Mouse (Mus musculus): ENCODE measurements at regions not wholly inside any gene's neighbourhood (a gene's known extent, or its start where the extent isn't known, plus 50 kb on each side); places are given as distances from the start of the nearest gene placed in this dataset.

- Histone ChIP-seq H3K9me3 (no peaks in the 10 kb centered on the region), H3K27me3 (ENCODE audit: insufficient read depth, poor library complexity, severe bottlenecking) (no peaks in the 10 kb centered on the region), H3K27ac (0 out of 2 replicates have a peak overlapping the region, but pooled peaks have one; percentile 29), H3K4me3 (no peak overlapping the region), H3K4me1 (replicated peaks) (peaks cover 8% of the 10 kb centered on the region; the same call in 1 of the 2 replicates), H3K36me3 (no peaks in the 10 kb centered on the region)
- WGBS, result 66% methylated on average over 7 of the region's 7 CpGs
- DNase-seq (ENCODE audit: low spot score), result no peak
These were observed 97.3 kb upstream of the Hdac4 start for GRCm38 (mm10) chr1:92292681-92293380.

GRCm38 (mm10) chr1:92286966-92287342 is 91.5 kb upstream of the Hdac4 start:
- no peak overlapping the region for H3K4me3 ChIP-seq
- WGBS, result 94% methylated on average over 1 of the region's 1 CpGs
- peaks cover 15% of the 10 kb centered on the region for H3K4me1 ChIP-seq (replicated peaks)
- no peaks in the 10 kb centered on the region for H3K9me3 ChIP-seq
- DNase-seq (ENCODE audit: low spot score), result no peak
- H3K27ac ChIP-seq, result no peak overlapping the region
- no peaks in the 10 kb centered on the region for H3K36me3 ChIP-seq
- H3K27me3 ChIP-seq (ENCODE audit: insufficient read depth, poor library complexity, severe bottlenecking), result no peaks in the 10 kb centered on the region

- peak; percentile 26 for DNase-seq (ENCODE audit: low spot score)
- 54% methylated on average over 21 of the region's 21 CpGs for WGBS
- Histone ChIP-seq H3K36me3 (no peaks in the 10 kb centered on the region), H3K27ac (peak overlapping the region; percentile 67), H3K4me1 (replicated peaks) (peaks cover 15% of the 10 kb centered on the region), H3K9me3 (no peaks in the 10 kb centered on the region), H3K4me3 (no peak overlapping the region), H3K27me3 (ENCODE audit: insufficient read depth, poor library complexity, severe bottlenecking) (no peaks in the 10 kb centered on the region)
These were observed 90.8 kb upstream of the Hdac4 start for GRCm38 (mm10) chr1:92286013-92286965.

- WGBS, result 74% methylated on average over 4 of the region's 4 CpGs
- no peak for DNase-seq (ENCODE audit: low spot score)
- no peak overlapping the region for H3K27ac ChIP-seq
These were observed 88.7 kb upstream of the Hdac4 start for GRCm38 (mm10) chr1:92284155-92284554.

GRCm38 (mm10) chr1:92277199-92277747 is 81.8 kb upstream of the Hdac4 start:
- Histone ChIP-seq H3K4me1 (replicated peaks) (peaks cover 7% of the 10 kb centered on the region), H3K9me3 (no peaks in the 10 kb centered on the region), H3K27me3 (ENCODE audit: insufficient read depth, poor library complexity, severe bottlenecking) (no peaks in the 10 kb centered on the region), H3K36me3 (no peaks in the 10 kb centered on the region), H3K27ac (no peak overlapping the region), H3K4me3 (no peak overlapping the region)
- WGBS, result 79% methylated on average over 5 of the region's 5 CpGs
- no peak for DNase-seq (ENCODE audit: low spot score)

More at GRCm38 (mm10) chr1:92284155-92284554, 88.7 kb upstream of the Hdac4 start:
- Histone ChIP-seq H3K9me3 (no peaks in the 10 kb centered on the region), H3K36me3 (no peaks in the 10 kb centered on the region), H3K27me3 (ENCODE audit: insufficient read depth, poor library complexity, severe bottlenecking) (no peaks in the 10 kb centered on the region), H3K4me3 (no peak overlapping the region), H3K4me1 (replicated peaks) (peaks cover 15% of the 10 kb centered on the region)

GRCm38 (mm10) chr1:92275388-92275787 is 79.9 kb upstream of the Hdac4 start:
- Histone ChIP-seq H3K36me3 (no peaks in the 10 kb centered on the region), H3K4me3 (no peak overlapping the region)
- 59% methylated on average over 1 of the region's 1 CpGs for WGBS

GRCm38 (mm10) chr1:92273760-92274159 is 78.3 kb upstream of the Hdac4 start:
- Histone ChIP-seq H3K4me3 (no peak overlapping the region), H3K27ac (no peak overlapping the region), H3K4me1 (replicated peaks) (peaks cover 41% of the 10 kb centered on the region), H3K9me3 (no peaks in the 10 kb centered on the region), H3K27me3 (ENCODE audit: insufficient read depth, poor library complexity, severe bottlenecking) (no peaks in the 10 kb centered on the region), H3K36me3 (no peaks in the 10 kb centered on the region)
- WGBS, result 90% methylated on average over 2 of the region's 2 CpGs
- DNase-seq (ENCODE audit: low spot score), result no peak

More at GRCm38 (mm10) chr1:92275388-92275787, 79.9 kb upstream of the Hdac4 start:
- Histone ChIP-seq H3K4me1 (replicated peaks) (peaks cover 26% of the 10 kb centered on the region), H3K27ac (no peak overlapping the region), H3K9me3 (no peaks in the 10 kb centered on the region), H3K27me3 (ENCODE audit: insufficient read depth, poor library complexity, severe bottlenecking) (no peaks in the 10 kb centered on the region)
- DNase-seq (ENCODE audit: low spot score), result no peak

- H3K27ac ChIP-seq, result no peak overlapping the region; the same call in 1 of the 2 replicates
- H3K4me3 ChIP-seq, result no peak overlapping the region
- 41% methylated on average over 9 of the region's 9 CpGs for whole genome bisulfite sequencing
- DNase-seq (ENCODE audit: low spot score), result peak; percentile 49
- no peaks in the 10 kb centered on the region for H3K36me3 ChIP-seq
- H3K4me1 ChIP-seq (replicated peaks), result peaks cover 41% of the 10 kb centered on the region
- no peaks in the 10 kb centered on the region for H3K9me3 ChIP-seq
- H3K27me3 ChIP-seq (ENCODE audit: insufficient read depth, poor library complexity, severe bottlenecking), result no peaks in the 10 kb centered on the region
These were observed 76.3 kb upstream of the Hdac4 start for GRCm38 (mm10) chr1:92271676-92272291.

- peaks cover 41% of the 10 kb centered on the region for H3K4me1 ChIP-seq (replicated peaks)
- no peak overlapping the region for H3K4me3 ChIP-seq
- DNase-seq (ENCODE audit: low spot score), result peak; percentile 16
- no peaks in the 10 kb centered on the region for H3K36me3 ChIP-seq
- no peaks in the 10 kb centered on the region for H3K27me3 ChIP-seq (ENCODE audit: insufficient read depth, poor library complexity, severe bottlenecking)
- no peak overlapping the region for H3K27ac ChIP-seq
- WGBS, result 39% methylated on average over 6 of the region's 6 CpGs
- no peaks in the 10 kb centered on the region for H3K9me3 ChIP-seq
These were observed 75.1 kb upstream of the Hdac4 start for GRCm38 (mm10) chr1:92270486-92271058.

- no peak overlapping the region for H3K4me3 ChIP-seq
- H3K9me3 ChIP-seq, result no peaks in the 10 kb centered on the region
- DNase-seq (ENCODE audit: low spot score), result no peak
- H3K27me3 ChIP-seq (ENCODE audit: insufficient read depth, poor library complexity, severe bottlenecking), result no peaks in the 10 kb centered on the region
- 34% methylated on average over 10 of the region's 10 CpGs for WGBS
- H3K36me3 ChIP-seq, result no peaks in the 10 kb centered on the region
- peaks cover 41% of the 10 kb centered on the region for H3K4me1 ChIP-seq (replicated peaks)
- H3K27ac ChIP-seq, result 0 out of 2 replicates have a peak overlapping the region, but pooled peaks have one; percentile 26
These were observed 74.0 kb upstream of the Hdac4 start for GRCm38 (mm10) chr1:92269464-92269863.

GRCm38 (mm10) chr1:92264941-92265340 is 69.4 kb upstream of the Hdac4 start:
- Histone ChIP-seq H3K27ac (no peak overlapping the region), H3K4me1 (replicated peaks) (peaks cover 17% of the 10 kb centered on the region), H3K9me3 (no peaks in the 10 kb centered on the region), H3K27me3 (ENCODE audit: insufficient read depth, poor library complexity, severe bottlenecking) (no peaks in the 10 kb centered on the region), H3K4me3 (no peak overlapping the region), H3K36me3 (no peaks in the 10 kb centered on the region)
- WGBS, result 84% methylated on average over 4 of the region's 4 CpGs
- DNase-seq (ENCODE audit: low spot score), result no peak

GRCm38 (mm10) chr1:92259715-92260392 is 64.4 kb upstream of the Hdac4 start:
- H3K9me3 ChIP-seq, result no peaks in the 10 kb centered on the region
- no peak for DNase-seq (ENCODE audit: low spot score)
- peak overlapping the region; percentile 36 for H3K27ac ChIP-seq
- no peak overlapping the region for H3K4me3 ChIP-seq
- WGBS, result 86% methylated on average over 23 of the region's 23 CpGs
- 0 out of 2 replicates have a peak, but pooled peaks cover 7% of the 10 kb centered on the region for H3K4me1 ChIP-seq (replicated peaks)
- no peaks in the 10 kb centered on the region for H3K36me3 ChIP-seq
- H3K27me3 ChIP-seq (ENCODE audit: insufficient read depth, poor library complexity, severe bottlenecking), result no peaks in the 10 kb centered on the region

All from hindbrain, embryonic 10.5 days (tissue).